Mouse (Mus musculus) myocyte (in vitro differentiated cells): ENCODE data around the gene Ptchd4. TPM values are rescaled to one million over a fixed set of nuclear protein-coding genes. Genes with fewer than 3 reads are reported as not detected.

Experiments
- H3K27me3 ChIP-seq: one replicate; pipeline ENCODE4 v1.6.1; 2011; ENCODE audit not compliant: control insufficient read depth, insufficient read depth, insufficient read length
- H3K36me3 ChIP-seq: one replicate; pipeline ENCODE4 v1.6.1; 2011; ENCODE audit not compliant: control insufficient read depth, insufficient read depth
- H3K4me2 ChIP-seq: one replicate; pipeline ENCODE4 v1.6.1; 2011; ENCODE audit warnings: low read depth, control low read depth
- H3K4me3 ChIP-seq: one replicate; pipeline ENCODE4 v1.5.1; 2011; ENCODE audit warnings: mild to moderate bottlenecking, control low read depth, moderate library complexity
- H3K79me2 ChIP-seq: one replicate; pipeline ENCODE4 v1.6.1; 2011; ENCODE audit not compliant: control insufficient read depth, insufficient read depth
- H3ac ChIP-seq: one replicate; pipeline ENCODE4 v1.6.1; 2011; ENCODE audit not compliant: control insufficient read depth, insufficient read length
- CEBPB ChIP-seq: IDR thresholded peaks from 2 replicates; pipeline ENCODE4 v1.6.1; 2011; ENCODE audit warnings: mild to moderate bottlenecking, moderate library complexity; ENCODE audit not compliant: poor library complexity, insufficient read depth, severe bottlenecking
- E2F4 ChIP-seq: IDR thresholded peaks from one replicate; pipeline ENCODE4 v1.6.1; 2011; ENCODE audit warnings: mild to moderate bottlenecking, control low read depth, moderate library complexity; ENCODE audit not compliant: insufficient read depth
- MAX ChIP-seq: IDR thresholded peaks from one replicate; pipeline ENCODE4 v1.6.1; 2011; ENCODE audit warnings: low read depth, mild to moderate bottlenecking, control low read depth
- MYOD1 ChIP-seq, 3 experiments: IDR thresholded peaks; one replicate each; pipeline ENCODE4 v1.6.1; 2011; ENCODE audit warnings: control low read depth in 2 of 3, low read depth in 2 of 3, mild to moderate bottlenecking in 2 of 3, moderate library complexity in 1 of 3; ENCODE audit not compliant: insufficient read length in 2 of 3, control insufficient read depth in 1 of 3
- MYOG ChIP-seq, 3 experiments: IDR thresholded peaks; one replicate each; pipeline ENCODE4 v1.6.1; 2011; ENCODE audit warnings: control low read depth in 2 of 3, low read depth in 2 of 3, mild to moderate bottlenecking in 2 of 3; ENCODE audit not compliant: insufficient read length in 2 of 3, control insufficient read depth in 1 of 3, insufficient read depth in 1 of 3
- POLR2A ChIP-seq: IDR thresholded peaks from one replicate; pipeline ENCODE4 v1.6.1; 2011; ENCODE audit warnings: low read depth, mild to moderate bottlenecking, control low read depth, moderate library complexity; ENCODE audit not compliant: insufficient read length
- POLR2AphosphoS2 ChIP-seq: IDR thresholded peaks from one replicate; pipeline ENCODE4 v1.6.1; 2011; ENCODE audit warnings: low read depth, control low read depth; ENCODE audit not compliant: insufficient read length
- REST ChIP-seq: IDR thresholded peaks from one replicate; pipeline ENCODE4 v1.6.1; 2011; ENCODE audit warnings: mild to moderate bottlenecking, control low read depth, moderate library complexity; ENCODE audit not compliant: insufficient read depth, insufficient read length
- SRF ChIP-seq: IDR thresholded peaks from one replicate; pipeline ENCODE4 v1.6.1; 2011; ENCODE audit warnings: low read depth; ENCODE audit not compliant: control insufficient read depth, insufficient read length
- TCF12 ChIP-seq: IDR thresholded peaks from one replicate; pipeline ENCODE4 v1.6.1; 2011; ENCODE audit warnings: mild to moderate bottlenecking, control low read depth; ENCODE audit not compliant: poor library complexity, insufficient read depth, severe bottlenecking
- TCF3 ChIP-seq: IDR thresholded peaks from one replicate; pipeline ENCODE4 v1.6.1; 2011; ENCODE audit warnings: low read depth, control low read depth; ENCODE audit not compliant: insufficient read length
- USF1 ChIP-seq: IDR thresholded peaks from one replicate; pipeline ENCODE4 v1.6.1; 2011; ENCODE audit warnings: low read depth, mild to moderate bottlenecking, control low read depth, moderate library complexity
- polyA plus RNA-seq: library from polyadenylated mRNA; unstranded; fragments of >200 nt; fragmentation: generic; extraction: Trizol; gene quantifications from one replicate; pipeline ENCODE4 v1.2.1, GENCODE M21; 2012; ENCODE audit warnings: missing spikeins

Ptchd4 gene
- polyA plus RNA-seq, 1 experiment: not detected

GRCm38 (mm10) chr17:42530147-42530546 is 214.4 kb downstream of the Ptchd4 start:
- no peak overlapping the region for H3K4me2 ChIP-seq
- TF ChIP-seq E2F4 (no peak), REST (no peak), TCF12 (no peak), USF1 (no peak), POLR2AphosphoS2 (no peak), MAX (no peak), MYOG (IDR thresholded peaks at IDR 0.05; ENCODE audit: control insufficient read depth in 1 of 3, insufficient read depth in 1 of 3, insufficient read length in 2 of 3, low read depth in 2 of 3) (no peak), MYOD1 (IDR thresholded peaks at IDR 0.05; ENCODE audit: control insufficient read depth in 1 of 3, insufficient read length in 2 of 3, low read depth in 2 of 3) (no peak), SRF (no peak), CEBPB (no peak), TCF3 (no peak), POLR2A (no peak)
- no peaks in the 10 kb centered on the region for H3K36me3 ChIP-seq
- H3K4me3 ChIP-seq: no peak overlapping the region
- no peaks in the 10 kb centered on the region for H3K27me3 ChIP-seq
- no peak overlapping the region for H3ac ChIP-seq
- H3K79me2 ChIP-seq: no peaks in the 10 kb centered on the region

GRCm38 (mm10) chr17:42549578-42549977 is 233.8 kb downstream of the Ptchd4 start:
- Histone ChIP-seq H3K4me3 (no peak overlapping the region), H3K27me3 (no peaks in the 10 kb centered on the region), H3K36me3 (no peaks in the 10 kb centered on the region), H3ac (no peak overlapping the region), H3K4me2 (no peak overlapping the region), H3K79me2 (no peaks in the 10 kb centered on the region)
- TF ChIP-seq POLR2A: no peak
- no peak for TF ChIP-seq E2F4
- TF ChIP-seq USF1: no peak
- TF ChIP-seq MAX: no peak
- TF ChIP-seq REST: no peak
- TF ChIP-seq CEBPB: no peak
- no peak for TF ChIP-seq TCF3
- TF ChIP-seq MYOD1 (IDR thresholded peaks at IDR 0.05; ENCODE audit: control insufficient read depth in 1 of 3, insufficient read length in 2 of 3, low read depth in 2 of 3): no peak
- TF ChIP-seq TCF12: no peak
- TF ChIP-seq MYOG (IDR thresholded peaks at IDR 0.05; ENCODE audit: control insufficient read depth in 1 of 3, insufficient read depth in 1 of 3, insufficient read length in 2 of 3, low read depth in 2 of 3): no peak
